Mouse (Mus musculus) olfactory bulb, adult 2 months (tissue): ENCODE measurements at regions not wholly inside any gene's neighbourhood (a gene's known extent, or its start where the extent isn't known, plus 50 kb on each side); places are given as distances from the start of the nearest gene placed in this dataset.

Source experiments
- CTCF ChIP-seq: fragments of 200-500 bp; IDR thresholded peaks from 2 replicates; pipeline ENCODE4 v1.5.1; 2012; ENCODE audit warnings: low read depth, mild to moderate bottlenecking, low read length, moderate library complexity; ENCODE audit not compliant: insufficient read depth
- POLR2A ChIP-seq: fragments of 200-500 bp; IDR thresholded peaks from 2 replicates; pipeline ENCODE4 v1.6.1; 2012; ENCODE audit warnings: mild to moderate bottlenecking, low read depth, low read length, moderate library complexity; ENCODE audit not compliant: insufficient read depth

DNA sequence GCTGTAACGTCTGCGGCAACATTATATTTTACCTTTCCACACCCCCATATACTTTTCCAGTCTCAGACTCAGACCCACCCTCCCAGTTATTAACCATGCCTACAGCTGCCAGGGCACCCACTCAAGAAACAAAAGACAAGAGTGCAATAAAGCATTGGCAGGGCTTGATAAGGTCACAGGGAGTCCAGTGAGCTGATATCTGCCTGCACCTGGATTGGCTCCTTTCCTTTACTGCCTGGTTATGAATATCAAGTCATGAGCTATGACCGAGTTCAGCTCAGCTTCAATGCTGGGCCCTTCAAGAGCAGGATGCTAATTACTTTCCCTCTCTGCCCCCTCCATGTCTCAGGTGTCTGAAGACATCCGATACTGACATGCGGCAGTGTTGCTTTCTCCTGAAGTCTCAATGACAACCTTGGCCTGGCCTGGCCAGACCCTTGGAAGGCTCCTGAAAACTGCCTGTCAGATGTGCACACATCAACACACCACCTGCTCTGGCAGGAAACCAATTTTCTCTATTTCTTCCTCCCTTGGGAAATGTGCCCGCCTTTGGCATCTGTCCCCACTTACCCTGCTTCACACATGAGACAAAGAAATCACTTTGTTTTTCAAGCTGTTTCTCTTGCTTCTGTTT, 286.3 kb downstream of the Pik3r1 start:
- TF ChIP-seq CTCF (no peak), POLR2A (no peak)
